Mouse (Mus musculus) forebrain, embryonic 11.5 days (tissue): ENCODE data around the gene Pds5a. TPM values are rescaled to one million over a fixed set of nuclear protein-coding genes. Genes with fewer than 3 reads are reported as not detected.

ENCODE experiments used
- ATAC-seq: fragments of 200-750 bp; cut with Nextera tagmentation; replicated peaks from 2 replicates; pipeline ENCODE4 v1.8.0; 2017; ENCODE audit warnings: moderate TSS enrichment; ENCODE audit not compliant: low FRiP score
- DNase-seq: peaks from one replicate; pipeline ENCODE4 v3.0.0-alpha.2; 2017; ENCODE audit warnings: low spot score
- H3K27ac ChIP-seq: fragments of 300-500 bp; sonication (generic); 2 replicates; pipeline ENCODE4 v1.5.1; 2014; ENCODE audit warnings: low read depth, low read length
- H3K27me3 ChIP-seq: fragments of 300-500 bp; sonication (generic); 2 replicates; pipeline ENCODE4 v1.6.1; 2014; ENCODE audit warnings: mild to moderate bottlenecking, low read length, mixed read lengths; ENCODE audit not compliant: control insufficient read depth, insufficient read depth
- H3K36me3 ChIP-seq: fragments of 300-500 bp; sonication (generic); 2 replicates; pipeline ENCODE4 v1.6.1; 2014; ENCODE audit warnings: mild to moderate bottlenecking, low read length, moderate library complexity, mixed read lengths; ENCODE audit not compliant: control insufficient read depth, insufficient read depth
- H3K4me1 ChIP-seq: fragments of 300-500 bp; sonication (generic); replicated peaks from 2 replicates; pipeline ENCODE4 v1.6.1; 2014; ENCODE audit warnings: low read length, mixed read lengths; ENCODE audit not compliant: control insufficient read depth, insufficient read depth
- H3K4me2 ChIP-seq: fragments of 300-500 bp; sonication (generic); 2 replicates; pipeline ENCODE4 v1.6.1; 2014; ENCODE audit warnings: low read depth, mild to moderate bottlenecking, low read length, moderate library complexity, mixed read lengths; ENCODE audit not compliant: severe bottlenecking
- H3K4me3 ChIP-seq: fragments of 300-500 bp; sonication (generic); 2 replicates; pipeline ENCODE4 v1.5.1; 2014; ENCODE audit warnings: low read depth, low read length
- H3K9ac ChIP-seq: fragments of 300-500 bp; sonication (generic); 2 replicates; pipeline ENCODE4 v1.6.1; 2014; ENCODE audit warnings: low read length
- H3K9me3 ChIP-seq: fragments of 300-500 bp; sonication (generic); 2 replicates; pipeline ENCODE4 v1.6.1; 2016; ENCODE audit warnings: low read length, mixed read lengths; ENCODE audit not compliant: control insufficient read depth
- whole genome bisulfite sequencing: fragments of 180-500 bp; shearing (Covaris S2); extraction: QIAGEN DNeasy Blood & Tissue Kit; methylation state at CpG from one replicate; pipeline ENCODE4 v1.1.7; 2014; 5-methylcytosine and 5-hydroxymethylcytosine counted together
- polyA plus RNA-seq: library from polyadenylated mRNA; unstranded; fragments of >200 nt; fragmentation: Nextera tagmentation; extraction: Ambion mirVana; gene quantifications from 2 replicates; pipeline ENCODE4 v1.2.1, GENCODE M21; 2014

The Pds5a gene
- polyA plus RNA-seq, 1 experiment from 2014 or later: 153 TPM

- H3K27ac ChIP-seq: no peak overlapping the region
- H3K9me3 ChIP-seq: no peaks in the 10 kb centered on the region
- H3K4me1 ChIP-seq: no peaks in the 10 kb centered on the region
- no peak overlapping the region for H3K4me2 ChIP-seq
- H3K9ac ChIP-seq: no peak overlapping the region
- DNase-seq (no peak), ATAC-seq (no peak)
- no peaks in the 10 kb centered on the region for H3K36me3 ChIP-seq
- 96% methylated on average over 5 of the region's 5 CpGs for WGBS
- no peaks in the 10 kb centered on the region for H3K27me3 ChIP-seq
- no peak overlapping the region for H3K4me3 ChIP-seq
Observed at GRCm38 (mm10) chr5:65678826-65679225, 19.2 kb downstream of the Pds5a start.

GRCm38 (mm10) chr5:65672162-65672561 is 25.9 kb downstream of the Pds5a start:
- DNase-seq (no peak), ATAC-seq (no peak)
- Histone ChIP-seq H3K27ac (no peak overlapping the region), H3K36me3 (no peaks in the 10 kb centered on the region), H3K9ac (no peak overlapping the region), H3K4me3 (no peak overlapping the region), H3K9me3 (no peaks in the 10 kb centered on the region), H3K4me1 (no peaks in the 10 kb centered on the region), H3K4me2 (no peak overlapping the region), H3K27me3 (no peaks in the 10 kb centered on the region)

GRCm38 (mm10) chr5:65667644-65668043 is 30.4 kb downstream of the Pds5a start:
- no peak for ATAC-seq
- Histone ChIP-seq H3K4me1 (no peaks in the 10 kb centered on the region), H3K27ac (no peak overlapping the region), H3K36me3 (no peaks in the 10 kb centered on the region), H3K4me2 (no peak overlapping the region), H3K9me3 (no peaks in the 10 kb centered on the region), H3K27me3 (no peaks in the 10 kb centered on the region), H3K9ac (no peak overlapping the region), H3K4me3 (no peak overlapping the region)
- no peak for DNase-seq
- 91% methylated on average over 3 of the region's 3 CpGs for WGBS

- no peak overlapping the region for H3K27ac ChIP-seq
- H3K4me3 ChIP-seq: no peak overlapping the region
- no peak overlapping the region for H3K9ac ChIP-seq
- no peaks in the 10 kb centered on the region for H3K27me3 ChIP-seq
- no peaks in the 10 kb centered on the region for H3K36me3 ChIP-seq
- DNase-seq (no peak), ATAC-seq (no peak)
- H3K4me2 ChIP-seq: no peak overlapping the region
- 93% methylated on average over 1 of the region's 1 CpGs for WGBS
- no peaks in the 10 kb centered on the region for H3K9me3 ChIP-seq
- no peaks in the 10 kb centered on the region for H3K4me1 ChIP-seq
Observed at GRCm38 (mm10) chr5:65665370-65665769, 32.7 kb downstream of the Pds5a start.

- Histone ChIP-seq H3K4me1 (no peaks in the 10 kb centered on the region), H3K36me3 (no peaks in the 10 kb centered on the region; the same call in 1 of the 2 replicates), H3K4me2 (no peak overlapping the region), H3K9ac (no peak overlapping the region), H3K27me3 (no peaks in the 10 kb centered on the region), H3K9me3 (no peaks in the 10 kb centered on the region), H3K27ac (no peak overlapping the region), H3K4me3 (no peak overlapping the region)
- ATAC-seq (no peak), DNase-seq (no peak)
- 93% methylated on average over 2 of the region's 2 CpGs for WGBS
Observed at GRCm38 (mm10) chr5:65661958-65662357, 36.1 kb downstream of the Pds5a start.

- ATAC-seq: no peak
- H3K27me3 ChIP-seq: no peaks in the 10 kb centered on the region
- no peak overlapping the region for H3K27ac ChIP-seq
- WGBS: 94% methylated on average over 5 of the region's 5 CpGs
- no peaks in the 10 kb centered on the region for H3K4me1 ChIP-seq
- no peaks in the 10 kb centered on the region for H3K9me3 ChIP-seq
- no peak overlapping the region for H3K9ac ChIP-seq
- no peak for DNase-seq
- H3K4me3 ChIP-seq: no peak overlapping the region
- H3K36me3 ChIP-seq: peaks cover 2% of the 10 kb centered on the region; the same call in 1 of the 2 replicates
- H3K4me2 ChIP-seq: no peak overlapping the region
Observed at GRCm38 (mm10) chr5:65653786-65654185, 44.3 kb downstream of the Pds5a start.

- Histone ChIP-seq H3K36me3 (peaks cover 4% of the 10 kb centered on the region; the same call in 1 of the 2 replicates), H3K27me3 (no peaks in the 10 kb centered on the region), H3K9me3 (no peaks in the 10 kb centered on the region), H3K4me3 (no peak overlapping the region), H3K9ac (no peak overlapping the region), H3K27ac (no peak overlapping the region), H3K4me2 (no peak overlapping the region), H3K4me1 (no peaks in the 10 kb centered on the region)
- 98% methylated on average over 1 of the region's 1 CpGs for WGBS
- ATAC-seq (no peak), DNase-seq (no peak)
Observed at GRCm38 (mm10) chr5:65638896-65639295, 59.2 kb downstream of the Pds5a start.

GRCm38 (mm10) chr5:65624340-65624739 is 73.7 kb downstream of the Pds5a start:
- no peak for DNase-seq
- no peaks in the 10 kb centered on the region for H3K27me3 ChIP-seq
- H3K4me2 ChIP-seq: no peak overlapping the region
- no peak for ATAC-seq
- no peak overlapping the region for H3K27ac ChIP-seq
- no peak overlapping the region for H3K4me3 ChIP-seq
- no peaks in the 10 kb centered on the region; the same call in 1 of the 2 replicates for H3K36me3 ChIP-seq
- H3K9me3 ChIP-seq: no peaks in the 10 kb centered on the region
- H3K9ac ChIP-seq: no peak overlapping the region
- no peaks in the 10 kb centered on the region for H3K4me1 ChIP-seq

GRCm38 (mm10) chr5:65613152-65613924 is 84.7 kb downstream of the Pds5a start:
- DNase-seq: no peak
- Histone ChIP-seq H3K36me3 (peaks cover 15% of the 10 kb centered on the region; the same call in 1 of the 2 replicates), H3K9ac (no peak overlapping the region), H3K4me3 (no peak overlapping the region), H3K9me3 (no peaks in the 10 kb centered on the region), H3K4me2 (no peak overlapping the region), H3K27ac (no peak overlapping the region), H3K27me3 (no peaks in the 10 kb centered on the region), H3K4me1 (no peaks in the 10 kb centered on the region)
- 91% methylated on average over 9 of the region's 9 CpGs for WGBS
- no peak for ATAC-seq
